Mouse (Mus musculus) limb, embryonic 10.5 days (tissue): ENCODE data around the gene Gpx4. TPM values are rescaled to one million over a fixed set of nuclear protein-coding genes. Genes with fewer than 3 reads are reported as not detected.

ENCODE experiments used
- DNase-seq: peaks from one replicate; pipeline ENCODE4 v3.0.0-alpha.2; 2017; ENCODE audit warnings: low spot score
- H3K27ac ChIP-seq: fragments of 300-500 bp; sonication (generic); 2 replicates; pipeline ENCODE4 v1.5.1; 2016; ENCODE audit warnings: mild to moderate bottlenecking
- H3K27me3 ChIP-seq: fragments of 300-500 bp; sonication (generic); 2 replicates; pipeline ENCODE4 v1.6.1; 2016; ENCODE audit warnings: low read depth, mild to moderate bottlenecking; ENCODE audit not compliant: poor library complexity, severe bottlenecking
- H3K36me3 ChIP-seq: fragments of 300-500 bp; sonication (generic); 2 replicates; pipeline ENCODE4 v1.6.1; 2016; ENCODE audit warnings: mild to moderate bottlenecking, moderate library complexity
- H3K4me1 ChIP-seq: fragments of 300-500 bp; sonication (generic); 2 replicates; pipeline ENCODE4 v1.6.1; 2016
- H3K4me3 ChIP-seq: fragments of 300-500 bp; sonication (generic); 2 replicates; pipeline ENCODE4 v1.5.1; 2016; ENCODE audit warnings: mild to moderate bottlenecking, moderate library complexity
- H3K9me3 ChIP-seq: fragments of 300-500 bp; sonication (generic); replicated peaks from 2 replicates; pipeline ENCODE4 v1.6.1; 2016; ENCODE audit warnings: mild to moderate bottlenecking
- WGBS: fragments of 180-500 bp; shearing (Covaris S2); methylation state at CpG from one replicate; pipeline ENCODE4 v1.1.7; 2016; 5-methylcytosine and 5-hydroxymethylcytosine counted together
- polyA plus RNA-seq: library from polyadenylated mRNA; unstranded; fragments of >200 nt; fragmentation: Nextera tagmentation; extraction: Ambion mirVana; gene quantifications from 2 replicates; pipeline ENCODE4 v1.2.1, GENCODE M21; 2016

Gene Gpx4
- polyA plus RNA-seq, 1 experiment from 2014 or later, result 589 TPM

DNA sequence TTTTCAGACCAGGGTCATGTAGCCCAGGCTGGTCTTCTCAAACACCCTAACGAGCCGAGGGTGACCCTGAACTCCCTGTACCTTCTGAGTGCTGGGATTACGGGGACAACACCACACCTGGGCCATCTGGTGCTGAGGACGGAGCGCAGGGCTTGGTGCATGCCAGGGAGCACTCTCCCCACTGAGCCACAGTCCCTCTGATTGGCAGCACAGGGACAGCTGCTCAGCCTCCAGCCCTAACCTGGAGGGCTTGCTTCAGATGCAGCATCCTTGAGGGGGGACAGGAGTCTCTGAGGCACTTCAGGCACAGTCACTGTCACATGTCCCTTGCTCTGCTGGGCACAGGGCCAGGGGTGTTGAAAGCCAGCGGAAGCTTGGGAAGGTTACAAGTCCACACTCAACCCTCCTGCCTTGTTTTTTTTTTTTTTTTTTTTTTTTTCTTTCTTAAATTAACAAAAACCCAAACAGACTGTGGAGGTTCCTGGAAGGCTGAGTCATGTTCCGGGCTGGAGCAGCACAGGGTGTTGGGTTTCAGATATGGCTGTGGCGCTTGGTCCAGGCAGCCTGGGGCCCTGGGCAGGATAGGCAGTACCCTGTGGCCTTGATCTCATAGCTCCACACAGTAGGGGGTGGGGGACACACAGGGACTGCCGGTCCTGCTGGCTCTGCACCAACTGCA is 24.0 kb downstream of the Gpx4 start:
- no peaks in the 10 kb centered on the region for H3K9me3 ChIP-seq
- H3K27me3 ChIP-seq, result no peaks in the 10 kb centered on the region
- H3K4me1 ChIP-seq, result peaks cover 45% of the 10 kb centered on the region
- peak overlapping the region; percentile 67 for H3K27ac ChIP-seq
- DNase-seq, result no peak
- peaks cover 25% of the 10 kb centered on the region for H3K36me3 ChIP-seq
- WGBS, result 65% methylated on average over 9 of the region's 9 CpGs
- no peak overlapping the region for H3K4me3 ChIP-seq

DNA sequence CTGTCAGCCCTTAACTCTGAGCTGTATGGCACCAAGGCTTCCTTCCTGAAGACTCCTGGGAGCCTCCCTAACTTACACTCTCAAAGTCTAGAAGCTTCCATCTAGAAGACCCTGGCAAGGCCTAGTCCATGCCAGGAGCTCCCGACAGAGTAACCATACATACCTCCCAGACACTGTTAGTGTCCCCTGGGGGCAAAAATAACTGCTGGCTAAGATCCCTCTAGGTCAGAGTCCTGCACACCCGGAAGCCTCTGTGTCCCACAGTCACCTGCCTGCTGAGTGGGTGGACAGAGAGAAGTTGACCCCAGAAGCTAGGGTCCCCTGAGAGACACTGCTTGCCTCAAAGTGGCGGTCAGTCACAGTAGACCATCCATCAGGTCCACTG is 24.5 kb downstream of the Gpx4 start:
- Histone ChIP-seq H3K9me3 (no peaks in the 10 kb centered on the region), H3K4me1 (peaks cover 48% of the 10 kb centered on the region), H3K36me3 (peaks cover 21% of the 10 kb centered on the region), H3K27ac (peak overlapping the region; percentile 66; the same call in 1 of the 2 replicates), H3K27me3 (no peaks in the 10 kb centered on the region), H3K4me3 (no peak overlapping the region)
- no peak for DNase-seq
- 89% methylated on average over 3 of the region's 3 CpGs for WGBS

DNA sequence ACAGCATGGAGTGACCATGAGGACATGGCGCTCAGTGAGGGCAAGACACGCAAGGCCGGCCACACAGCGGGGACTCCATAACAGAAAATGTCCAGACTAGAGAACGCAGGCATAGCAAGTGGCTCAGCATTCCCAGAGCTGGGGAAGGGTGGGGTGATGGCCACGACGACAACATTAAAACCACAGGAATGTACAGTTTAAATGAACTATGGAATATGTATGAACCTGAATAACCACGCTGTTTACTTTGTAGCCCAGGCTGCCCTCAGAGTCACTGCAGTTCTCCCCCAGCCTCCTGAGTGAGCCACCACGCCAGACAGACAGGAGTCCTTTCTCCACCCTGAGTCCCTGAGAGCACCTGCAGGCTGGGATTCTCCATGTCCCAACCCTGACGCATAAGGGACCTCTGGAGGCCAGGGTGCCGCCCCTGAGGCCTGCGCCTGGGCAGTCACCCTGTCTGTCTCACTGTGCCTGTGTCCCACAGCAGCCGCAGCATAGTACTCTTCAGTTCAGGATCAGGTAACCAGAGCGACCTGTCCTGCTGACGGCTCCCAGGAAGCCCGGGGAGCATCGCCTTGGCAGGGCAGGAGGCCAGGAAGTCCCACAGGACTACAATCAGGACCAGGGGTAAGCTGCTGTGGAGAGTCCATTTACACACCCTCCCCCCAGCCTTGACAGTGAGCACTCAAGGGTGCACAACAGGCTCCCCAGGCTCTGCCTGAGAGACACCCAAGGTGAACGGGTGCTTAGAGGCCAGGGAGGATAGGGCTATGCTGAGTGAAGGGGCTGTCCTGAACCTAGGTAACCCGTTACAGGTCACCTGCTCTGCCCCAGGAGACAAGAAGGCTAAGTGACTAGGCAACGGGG is 25.9 kb downstream of the Gpx4 start:
- 86% methylated on average over 20 of the region's 20 CpGs for WGBS
- H3K27ac ChIP-seq, result peak overlapping the region; percentile 26; the same call in 1 of the 2 replicates
- H3K9me3 ChIP-seq, result no peaks in the 10 kb centered on the region

DNA sequence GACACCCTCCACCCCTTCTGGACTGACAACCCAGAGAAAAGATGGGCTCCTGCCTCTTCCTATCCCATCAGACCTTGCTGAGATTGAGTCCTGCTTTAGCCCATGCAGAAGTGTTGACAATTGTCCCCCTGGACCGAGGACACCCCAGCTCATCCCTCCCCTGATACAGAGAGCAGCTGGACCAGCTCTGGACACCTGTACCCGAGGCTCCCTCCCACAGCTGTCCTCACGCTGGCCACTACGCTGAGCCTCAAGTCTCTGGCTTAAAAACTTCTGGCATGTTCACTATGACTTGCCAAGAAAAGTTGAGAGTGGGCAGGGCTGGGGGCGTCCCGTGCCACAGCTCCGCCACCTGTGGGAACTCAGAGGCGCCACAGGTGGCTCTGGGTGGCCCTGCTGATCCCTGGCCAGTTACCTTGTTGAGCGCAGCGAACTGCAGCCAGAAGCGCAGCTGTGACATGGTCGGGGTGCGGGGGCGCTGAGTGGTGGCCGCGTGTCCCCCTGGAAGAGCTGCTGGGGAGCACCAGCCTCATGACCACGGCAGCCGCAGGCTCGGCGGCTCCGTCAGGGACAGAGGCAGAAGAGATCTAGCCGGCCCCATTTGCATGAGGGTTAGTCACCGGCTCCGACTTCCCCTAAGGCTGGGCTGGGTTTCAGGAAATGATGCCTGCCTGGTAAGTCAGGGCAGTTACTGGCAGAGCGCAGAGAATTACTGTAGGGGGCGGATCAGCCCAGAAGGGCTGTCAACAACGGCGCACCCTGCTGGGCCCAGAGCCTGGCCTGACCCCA is 28.0 kb downstream of the Gpx4 start:
- Histone ChIP-seq H3K27me3 (no peaks in the 10 kb centered on the region), H3K4me1 (peaks cover 48% of the 10 kb centered on the region), H3K4me3 (peak overlapping the region; percentile 37), H3K36me3 (peaks cover 32% of the 10 kb centered on the region), H3K27ac (peak overlapping the region; percentile 56), H3K9me3 (no peaks in the 10 kb centered on the region)
- DNase-seq, result peak; percentile 40
- WGBS, result 16% methylated on average over 28 of the region's 28 CpGs

More for the DNA sequence above, 25.9 kb downstream of the Gpx4 start:
- Histone ChIP-seq H3K4me3 (no peak overlapping the region; the same call in 1 of the 2 replicates), H3K36me3 (peaks cover 19% of the 10 kb centered on the region; the same call in 1 of the 2 replicates), H3K27me3 (no peaks in the 10 kb centered on the region), H3K4me1 (peaks cover 48% of the 10 kb centered on the region)
- no peak for DNase-seq

DNA sequence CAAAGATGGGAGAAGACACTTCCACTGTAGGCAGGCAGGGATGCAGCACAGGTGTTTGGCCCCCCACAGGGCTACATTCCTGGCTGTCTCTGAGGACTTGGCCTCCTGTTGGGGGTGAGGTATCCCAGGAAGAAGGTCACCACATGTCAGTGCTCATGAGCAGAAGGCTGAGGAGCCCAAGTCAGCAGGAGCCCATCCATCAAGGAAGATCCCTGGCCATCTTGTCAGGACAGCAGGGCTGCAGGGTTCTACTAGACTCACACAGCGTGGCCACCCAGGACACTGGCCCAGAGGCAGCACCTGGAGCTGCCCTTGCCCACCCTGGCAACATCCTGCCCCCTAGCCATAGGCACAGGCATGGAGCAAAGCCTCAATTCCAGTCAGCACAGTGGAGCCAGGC is 29.0 kb downstream of the Gpx4 start:
- Histone ChIP-seq H3K36me3 (peaks cover 39% of the 10 kb centered on the region), H3K27ac (peak overlapping the region; percentile 21; the same call in 1 of the 2 replicates), H3K4me1 (peaks cover 43% of the 10 kb centered on the region), H3K27me3 (no peaks in the 10 kb centered on the region), H3K4me3 (no peak overlapping the region), H3K9me3 (no peaks in the 10 kb centered on the region)
- no peak for DNase-seq
- WGBS, result 52% methylated on average over 1 of the region's 1 CpGs

DNA sequence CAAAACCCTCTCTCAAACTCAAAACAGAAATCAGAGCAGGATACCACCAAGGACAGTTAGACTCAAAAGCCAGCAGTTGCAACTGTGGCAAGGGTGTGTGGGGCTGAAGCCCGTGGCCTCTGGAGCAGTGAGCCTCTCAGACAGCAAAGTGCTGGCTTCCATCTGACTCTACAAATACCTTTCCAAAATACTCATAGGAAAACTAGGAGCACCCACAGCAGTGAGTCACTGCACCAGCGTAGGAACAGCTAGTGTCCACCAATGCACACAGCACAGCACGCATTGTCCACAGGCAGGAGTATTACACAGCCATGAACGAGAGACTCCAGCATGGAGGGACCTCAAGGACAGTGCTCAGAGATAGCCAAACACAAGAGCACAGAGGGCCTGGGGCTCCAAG is 29.4 kb downstream of the Gpx4 start:
- 95% methylated on average over 4 of the region's 4 CpGs for WGBS
- no peaks in the 10 kb centered on the region for H3K9me3 ChIP-seq
- peaks cover 44% of the 10 kb centered on the region for H3K36me3 ChIP-seq
- peaks cover 39% of the 10 kb centered on the region for H3K4me1 ChIP-seq
- no peaks in the 10 kb centered on the region for H3K27me3 ChIP-seq
- no peak for DNase-seq
- no peak overlapping the region for H3K27ac ChIP-seq
- no peak overlapping the region for H3K4me3 ChIP-seq

DNA sequence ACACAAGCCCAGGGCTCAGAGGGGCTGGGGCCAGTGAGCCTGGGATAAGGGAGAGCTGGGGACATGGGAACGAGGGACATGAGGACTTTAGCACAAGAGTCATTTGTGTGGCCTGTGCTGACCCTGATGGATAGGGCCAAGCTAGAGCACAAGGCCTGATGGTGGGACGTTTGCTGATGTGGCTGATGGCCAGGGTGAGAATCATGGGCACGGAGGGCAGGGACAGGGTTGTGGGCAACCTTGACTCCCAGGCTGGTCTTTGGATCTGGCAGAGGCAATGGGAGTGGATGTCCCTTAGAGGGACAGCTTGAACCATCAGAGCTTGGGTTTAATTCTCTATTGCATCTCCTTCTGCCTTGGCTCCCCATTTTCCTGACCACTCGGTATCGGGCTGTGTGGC is 30.3 kb downstream of the Gpx4 start:
- Histone ChIP-seq H3K9me3 (no peaks in the 10 kb centered on the region), H3K27ac (no peak overlapping the region), H3K4me3 (no peak overlapping the region), H3K36me3 (peaks cover 49% of the 10 kb centered on the region), H3K4me1 (peaks cover 29% of the 10 kb centered on the region), H3K27me3 (no peaks in the 10 kb centered on the region)
- WGBS, result 90% methylated on average over 5 of the region's 5 CpGs
- no peak for DNase-seq

DNA sequence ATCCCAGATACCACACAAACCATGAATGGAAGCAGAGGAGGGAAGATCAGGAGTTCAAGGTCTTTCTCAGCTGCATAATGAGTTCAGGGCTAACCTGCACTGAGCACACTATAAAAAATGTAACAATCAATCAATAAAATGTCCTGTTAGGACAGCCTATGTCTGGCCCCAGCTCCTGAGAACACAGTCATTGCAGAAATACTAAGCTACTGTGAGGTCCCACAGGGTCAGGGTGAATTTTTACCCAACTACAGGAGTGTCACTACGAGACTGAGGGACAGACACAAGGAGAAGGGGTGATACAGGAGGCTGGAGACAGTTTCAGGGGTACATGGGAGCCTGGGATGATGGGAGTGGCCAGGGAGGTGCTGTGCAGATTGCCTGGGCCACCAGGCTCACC is 31.4 kb downstream of the Gpx4 start:
- H3K4me3 ChIP-seq, result no peak overlapping the region
- WGBS, result 94% methylated on average over 1 of the region's 1 CpGs
- DNase-seq, result no peak
- H3K27ac ChIP-seq, result no peak overlapping the region
- peaks cover 23% of the 10 kb centered on the region for H3K4me1 ChIP-seq
- peaks cover 57% of the 10 kb centered on the region for H3K36me3 ChIP-seq
- no peaks in the 10 kb centered on the region for H3K9me3 ChIP-seq
- H3K27me3 ChIP-seq, result no peaks in the 10 kb centered on the region

DNA sequence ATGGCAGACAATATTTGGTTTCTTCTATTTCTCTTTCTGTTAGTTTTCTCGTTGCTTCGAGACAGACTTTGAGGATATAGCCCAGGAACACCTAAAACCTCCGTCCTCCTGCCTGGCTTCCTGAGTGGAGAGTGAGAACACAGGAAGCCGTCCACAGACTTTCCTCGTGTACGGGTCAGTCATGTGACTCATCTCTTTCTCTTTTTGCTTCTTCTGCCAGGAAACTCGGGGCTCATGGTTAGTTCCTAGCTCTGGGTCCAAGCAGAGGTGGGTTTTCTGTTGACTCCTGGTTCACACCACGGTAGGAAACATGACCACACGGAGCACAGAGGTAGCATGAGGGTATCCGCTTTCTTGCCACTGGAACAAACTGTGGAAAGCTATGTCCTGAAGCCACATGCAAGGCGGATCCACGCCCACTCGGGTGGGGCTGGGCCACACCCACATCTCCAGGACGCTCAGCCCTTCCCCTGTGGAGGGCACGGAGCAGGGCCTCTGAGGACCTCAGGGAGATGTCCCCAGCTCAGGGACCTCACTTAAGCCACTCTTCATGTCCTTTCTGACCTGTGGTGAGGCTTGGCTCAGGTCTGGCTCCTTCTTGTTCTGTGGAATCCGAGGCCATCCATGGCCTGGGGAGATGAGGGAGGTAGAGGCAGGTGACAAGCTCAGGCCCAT is 33.6 kb downstream of the Gpx4 start:
- Histone ChIP-seq H3K9me3 (no peaks in the 10 kb centered on the region), H3K36me3 (peaks cover 79% of the 10 kb centered on the region)

DNA sequence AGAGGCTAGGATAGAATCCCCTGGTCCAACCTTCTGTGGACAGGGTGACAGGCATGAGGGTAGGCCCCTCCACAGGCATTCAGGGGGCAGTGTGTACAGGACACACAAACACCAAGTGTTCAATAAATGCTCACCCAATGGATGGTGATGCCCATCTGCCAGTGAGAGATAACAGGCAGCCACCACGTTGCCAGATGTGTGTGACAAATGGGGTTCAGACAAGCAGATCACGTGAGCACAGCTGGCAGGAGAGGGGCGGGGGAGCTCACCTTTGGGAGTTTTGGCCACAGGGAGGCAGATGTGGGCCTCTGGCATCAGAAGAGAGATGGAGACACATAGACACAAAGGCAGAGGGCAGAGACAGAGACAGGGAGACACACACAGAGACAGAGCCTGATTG is 34.1 kb downstream of the Gpx4 start:
- Histone ChIP-seq H3K4me1 (peaks cover 2% of the 10 kb centered on the region), H3K9me3 (no peaks in the 10 kb centered on the region), H3K27ac (no peak overlapping the region), H3K36me3 (peaks cover 82% of the 10 kb centered on the region), H3K4me3 (no peak overlapping the region), H3K27me3 (no peaks in the 10 kb centered on the region)
- WGBS, result 82% methylated on average over 3 of the region's 3 CpGs
- no peak for DNase-seq

More for the DNA sequence above, 33.6 kb downstream of the Gpx4 start:
- Histone ChIP-seq H3K4me3 (no peak overlapping the region), H3K4me1 (peaks cover 7% of the 10 kb centered on the region), H3K27ac (no peak overlapping the region), H3K27me3 (no peaks in the 10 kb centered on the region)
- WGBS, result 87% methylated on average over 16 of the region's 16 CpGs
- no peak for DNase-seq

DNA sequence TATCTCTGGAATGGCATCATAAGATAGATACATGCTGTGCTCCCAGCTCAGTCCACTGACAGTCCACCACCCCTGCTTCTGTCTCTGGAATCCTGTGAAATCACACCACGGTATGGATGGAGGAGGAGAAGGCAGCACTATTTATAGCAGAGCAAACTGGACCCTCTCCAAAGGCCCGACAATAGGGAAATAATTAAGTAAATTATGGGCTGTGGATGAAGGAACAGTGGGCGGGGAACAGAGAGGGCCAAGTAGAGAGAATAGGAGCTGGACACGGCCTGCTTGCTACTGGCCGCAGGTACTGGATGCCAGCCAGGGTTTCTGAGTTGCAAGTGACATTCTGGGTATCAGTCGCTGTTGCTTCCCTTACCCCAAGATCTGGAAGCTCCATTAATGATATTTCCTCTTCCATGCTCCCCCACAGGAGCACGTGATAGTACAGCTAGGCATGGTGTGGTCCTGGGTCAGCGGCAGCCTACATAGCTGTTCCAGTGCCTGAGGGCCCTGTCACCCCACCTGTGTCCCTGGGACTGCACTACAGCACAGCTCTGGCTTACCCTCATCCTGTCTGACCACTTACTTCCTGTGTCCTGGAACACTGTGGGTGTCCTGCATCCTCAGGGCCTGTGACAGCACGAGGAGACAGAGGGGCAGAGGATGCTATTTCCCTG is 38.0 kb downstream of the Gpx4 start:
- 84% methylated on average over 9 of the region's 9 CpGs for WGBS
- no peaks in the 10 kb centered on the region for H3K27me3 ChIP-seq
- peaks cover 64% of the 10 kb centered on the region for H3K36me3 ChIP-seq
- peaks cover 7% of the 10 kb centered on the region for H3K4me1 ChIP-seq
- no peak overlapping the region for H3K27ac ChIP-seq
- no peak overlapping the region for H3K4me3 ChIP-seq
- no peak for DNase-seq
- no peaks in the 10 kb centered on the region for H3K9me3 ChIP-seq

DNA sequence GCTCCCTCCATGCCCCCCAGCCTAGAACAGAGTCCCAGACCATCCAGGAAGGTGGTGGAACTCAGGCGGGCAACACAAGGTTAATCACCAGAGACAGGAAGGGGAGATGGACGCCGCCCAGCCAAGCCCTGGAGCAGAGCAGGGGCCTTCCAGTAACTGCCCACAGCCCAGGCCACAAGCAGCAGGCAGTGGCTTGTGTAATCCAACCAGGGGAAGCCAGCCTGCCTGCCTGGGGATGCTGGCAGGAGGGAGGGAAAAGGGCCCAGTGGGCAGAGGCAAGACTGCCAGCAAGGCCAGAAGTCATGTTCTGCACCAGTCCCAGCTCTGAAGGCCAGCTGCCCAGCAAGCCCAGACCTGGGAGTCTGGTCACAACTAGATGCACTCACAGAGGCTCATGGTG is 39.9 kb downstream of the Gpx4 start:
- no peak for DNase-seq
- WGBS, result 77% methylated on average over 3 of the region's 3 CpGs
- Histone ChIP-seq H3K36me3 (peaks cover 54% of the 10 kb centered on the region), H3K27me3 (no peaks in the 10 kb centered on the region), H3K27ac (peak overlapping the region; percentile 31; the same call in 1 of the 2 replicates), H3K4me3 (no peak overlapping the region), H3K4me1 (peaks cover 7% of the 10 kb centered on the region), H3K9me3 (no peaks in the 10 kb centered on the region)
